Comparison of ENCODE assay signal across 21 mouse cellular contexts in genomic region chr1:86395897-86396296, GRCm38 (mm10). TPM values are rescaled to one million over a fixed set of nuclear protein-coding genes. Genes with fewer than 3 reads are reported as not detected.
DNase-seq lines count a peak whose midpoint lies in the region; ATAC-seq and TF ChIP-seq lines count a peak whose summit lies in the region.
"Had no signal": no experiment of that assay in that cellular context is flagged by ENCODE, and none has a peak within 500 bp of the region (broad histone marks: within the 10 kb centered on the region; RNA-seq: fewer than 3 reads in every experiment).

No protein-coding gene starts in this region.

- peak; percentile 38 for TF ChIP-seq CTCF in lung, postnatal 0 days (IDR thresholded peaks at IDR 0.05)
- no peak for TF ChIP-seq CTCF in lung, adult 2 months (IDR thresholded peaks at IDR 0.05; ENCODE audit: insufficient read depth, low read length)
- 0 out of 2 replicates have a peak, but pooled peaks have one; percentile 29 for TF ChIP-seq CTCF in G1E (IDR thresholded peaks at IDR 0.05; ENCODE audit: low read depth, low read length)

- no peak for TF ChIP-seq EP300 in lung, postnatal 0 days (IDR thresholded peaks at IDR 0.05)

- ATAC-seq in lung, postnatal 0 days = no peak
- ATAC-seq in G1E (ENCODE audit: extremely low read depth, insufficient number of reproducible peaks, low FRiP score, poor library complexity, severe bottlenecking) = no peak
- ATAC-seq: intestine, embryonic 15.5 days had no signal

- H3K4me1 ChIP-seq in lung, postnatal 0 days (ENCODE audit: insufficient read depth, low read depth, low read length) = no peaks in the 10 kb centered on the region
- H3K4me1 ChIP-seq in lung, adult 2 months (ENCODE audit: control insufficient read depth, insufficient read depth, low read length) = peaks cover 10% of the 10 kb centered on the region
- peaks cover 41% of the 10 kb centered on the region for H3K4me1 ChIP-seq in G1E (ENCODE audit: insufficient read depth, low read depth, low read length)
- H3K4me1 ChIP-seq: embryonic facial prominence, embryonic 12.5 days had no signal

- no peaks in the 10 kb centered on the region for H3K36me3 ChIP-seq in lung, postnatal 0 days (ENCODE audit: insufficient read depth, low read length)
- H3K36me3 ChIP-seq in G1E (replicated peaks) = no peaks in the 10 kb centered on the region
- H3K36me3 ChIP-seq: embryonic facial prominence, embryonic 12.5 days; heart, embryonic 13.5 days; hindbrain, embryonic 10.5 days; intestine, embryonic 15.5 days had no signal

- H3K9me3 ChIP-seq in lung, postnatal 0 days (ENCODE audit: low read length) = no peaks in the 10 kb centered on the region
- H3K9me3 ChIP-seq in G1E (replicated peaks) = no peaks in the 10 kb centered on the region
- H3K9me3 ChIP-seq: embryonic facial prominence, embryonic 12.5 days; heart, embryonic 13.5 days; hindbrain, embryonic 10.5 days; intestine, embryonic 15.5 days had no signal

- no peak overlapping the region for H3K9ac ChIP-seq in lung, postnatal 0 days (replicated peaks; ENCODE audit: low read depth)
- H3K9ac ChIP-seq: embryonic facial prominence, embryonic 12.5 days; heart, embryonic 13.5 days; intestine, embryonic 15.5 days had no signal

- H3K4me3 ChIP-seq in lung, postnatal 0 days (ENCODE audit: low read depth, low read length) = no peak overlapping the region
- H3K4me3 ChIP-seq in lung, adult 2 months (replicated peaks; ENCODE audit: extremely low read depth, low read depth, low read length) = no peak overlapping the region
- no peak overlapping the region for H3K4me3 ChIP-seq in G1E (ENCODE audit: low read depth, low read length)
- H3K4me3 ChIP-seq: embryonic facial prominence, embryonic 12.5 days; heart, embryonic 13.5 days; hindbrain, embryonic 10.5 days; intestine, embryonic 15.5 days had no signal

- peak; percentile 64 for DNase-seq in heart, adult 11 months
- DNase-seq in heart, postnatal 4 days = no peak
- no peak for DNase-seq in lung, postnatal 0 days (ENCODE audit: low spot score)
- no peak for DNase-seq in lung, adult 2 months
- no peak for DNase-seq in G1E (ENCODE audit: low spot score)
- peak; percentile 28 for DNase-seq in naive thymus-derived CD4-positive, alpha-beta T cell, adult 2 months (ENCODE audit: low read depth)
- DNase-seq in adrenal gland, postnatal 10 days = no peak
- no peak for DNase-seq in cerebellum, postnatal 10 days
- DNase-seq: adrenal gland, postnatal 25 days; cerebellum, postnatal 36 days; thymus, adult 18-20 months had no signal

- WGBS in lung, postnatal 0 days = 70% methylated on average over 7 of the region's 7 CpGs
- 79% methylated on average over 7 of the region's 7 CpGs for WGBS in lung, adult 2 months

- H3K27me3 ChIP-seq in lung, postnatal 0 days (replicated peaks; ENCODE audit: insufficient read depth, low read length) = no peaks in the 10 kb centered on the region
- peaks cover 10% of the 10 kb centered on the region; the same call in 1 of the 2 replicates for H3K27me3 ChIP-seq in G1E (ENCODE audit: insufficient read depth, low read length)
- H3K27me3 ChIP-seq: embryonic facial prominence, embryonic 12.5 days; heart, embryonic 13.5 days; intestine, embryonic 15.5 days had no signal

- H3K4me2 ChIP-seq in lung, postnatal 0 days (replicated peaks; ENCODE audit: low read depth, low read length) = no peak overlapping the region
- H3K4me2 ChIP-seq: embryonic facial prominence, embryonic 12.5 days; heart, embryonic 13.5 days; intestine, embryonic 15.5 days; midbrain, embryonic 11.5 days had no signal

- H3K27ac ChIP-seq in lung, postnatal 0 days (ENCODE audit: low read length) = no peak overlapping the region
- H3K27ac ChIP-seq: embryonic facial prominence, embryonic 12.5 days; heart, embryonic 13.5 days; hindbrain, embryonic 10.5 days; intestine, embryonic 15.5 days had no signal

- TF ChIP-seq POLR2A in lung, adult 2 months (IDR thresholded peaks at IDR 0.05; ENCODE audit: borderline replicate concordance, extremely low read depth, low read depth, low read length) = no peak

RNA-seq across cellular contexts. Expression of gene Nmur1, which starts 30.1 kb away (rescaled TPM):
- total RNA-seq in heart, postnatal 4 days (2021) = not detected
- polyA plus RNA-seq in lung, postnatal 0 days (2015; fragmentation: Nextera tagmentation; extraction: Ambion mirVana) = 1.3 and 2.1 TPM in 2 replicates
- 2.9 TPM in 2 replicates for polyA plus RNA-seq in lung, adult 2 months (2012; rRNA removed)
- total RNA-seq in G1E (2014; fragmentation: Nextera tagmentation) (not detected in 2 replicates), G1E (2017) (not detected in 2 replicates)
- polyA plus RNA-seq in G1E (2012) = not detected in 2 replicates
- not detected for total RNA-seq in adrenal gland, postnatal 10 days (2021)
- total RNA-seq: adrenal gland, postnatal 25 days; gastrocnemius, postnatal 4 days; layer of hippocampus, postnatal 14 days; left cerebral cortex, postnatal 36 days; liver, adult 2 months had no signal
- polyA plus RNA-seq: embryonic facial prominence, embryonic 12.5 days; heart, embryonic 13.5 days; liver, adult 2 months; midbrain, embryonic 11.5 days had no signal

RNA-seq across cellular contexts. Expression of gene Tex44, which starts 30.2 kb away (rescaled TPM):
- not detected for total RNA-seq in heart, postnatal 4 days (2021)
- polyA plus RNA-seq in lung, postnatal 0 days (2015; fragmentation: Nextera tagmentation; extraction: Ambion mirVana) = not detected in 2 replicates
- polyA plus RNA-seq in lung, adult 2 months (2012; rRNA removed) = 0.11 and 0.12 TPM in 2 replicates
- total RNA-seq in G1E (2014; fragmentation: Nextera tagmentation) = not detected in 2 replicates
- total RNA-seq in G1E (2017) = 0.16 and 0.17 TPM in 2 replicates
- not detected in 2 replicates for polyA plus RNA-seq in G1E (2012)
- total RNA-seq in adrenal gland, postnatal 10 days (2021) = not detected
- total RNA-seq: adrenal gland, postnatal 25 days; gastrocnemius, postnatal 4 days; layer of hippocampus, postnatal 14 days; left cerebral cortex, postnatal 36 days; liver, adult 2 months had no signal
- polyA plus RNA-seq: C2C12; embryonic facial prominence, embryonic 12.5 days; heart, embryonic 13.5 days; hindbrain, embryonic 10.5 days; intestine, embryonic 15.5 days; liver, adult 2 months; midbrain, embryonic 11.5 days had no signal

RNA-seq across cellular contexts. Expression of gene Ncl, which starts 36.7 kb away (rescaled TPM):
- 100 to 1,000 TPM; 203 to 206 TPM for total RNA-seq in heart, postnatal 4 days (2021)
- polyA plus RNA-seq in lung, postnatal 0 days (2015; fragmentation: Nextera tagmentation; extraction: Ambion mirVana) = 139 and 140 TPM in 2 replicates
- polyA plus RNA-seq in lung, adult 2 months (2012; rRNA removed) = 6.1 and 8.1 TPM in 2 replicates
- 1,241 and 1,318 TPM in 2 replicates for total RNA-seq in G1E (2014; fragmentation: Nextera tagmentation)
- total RNA-seq in G1E (2017) = 259 and 387 TPM in 2 replicates
- polyA plus RNA-seq in G1E (2012) = 2,119 and 2,262 TPM in 2 replicates
- total RNA-seq in adrenal gland, postnatal 10 days (2021) = 100 to 1,000 TPM; 242 to 251 TPM

Comparison
In these comparisons a context has a peak if more than half of its experiments do, and no peak if none do; other contexts are left out.
1. DNase-seq: peak in heart, adult 11 months (single experiment) and naive thymus-derived CD4-positive, alpha-beta T cell, adult 2 months (single experiment); none in heart, postnatal 4 days (single experiment), lung, postnatal 0 days (single experiment), lung, adult 2 months (single experiment), G1E (single experiment), adrenal gland, postnatal 10 days (single experiment) and cerebellum, postnatal 10 days (0 of 2).